Comparison of ENCODE assay signal across 12 mouse cellular contexts in genomic region chr13:51778351-51778982, GRCm38 (mm10). TPM values are rescaled to one million over a fixed set of nuclear protein-coding genes. Genes with fewer than 3 reads are reported as not detected.
DNase-seq lines count a peak whose midpoint lies in the region; ATAC-seq and TF ChIP-seq lines count a peak whose summit lies in the region.
"Had no signal": no experiment of that assay in that cellular context is flagged by ENCODE, and none has a peak within 500 bp of the region (broad histone marks: within the 10 kb centered on the region; RNA-seq: fewer than 3 reads in every experiment).

No protein-coding gene starts in this region.

- H3K4me3 ChIP-seq in gastrocnemius, adult 2 months = no peak overlapping the region
- H3K4me3 ChIP-seq in intestine, embryonic 16.5 days (ENCODE audit: low read length) = no peak overlapping the region
- no peak overlapping the region for H3K4me3 ChIP-seq in intestine, embryonic 15.5 days (replicated peaks)
- no peak overlapping the region for H3K4me3 ChIP-seq in lung, postnatal 0 days (ENCODE audit: low read depth, low read length)

- no peak for DNase-seq in gastrocnemius, adult 2 months
- DNase-seq in gastrocnemius, postnatal 10 days = no peak
- DNase-seq in right cerebral cortex, adult 18-20 months = peak; percentile 80
- no peak for DNase-seq in right cerebral cortex, postnatal 14 days
- DNase-seq in right cerebral cortex, postnatal 25 days = peak; percentile 65
- DNase-seq in lung, postnatal 0 days (ENCODE audit: low spot score) = no peak
- DNase-seq: B cell, adult 2 months; thymus, postnatal 14 days had no signal

- H3K27ac ChIP-seq in gastrocnemius, adult 2 months = peak overlapping the region; percentile 89
- H3K27ac ChIP-seq in intestine, embryonic 16.5 days (ENCODE audit: low read length) = no peak overlapping the region
- H3K27ac ChIP-seq in intestine, embryonic 15.5 days = no peak overlapping the region
- no peak overlapping the region for H3K27ac ChIP-seq in lung, postnatal 0 days (ENCODE audit: low read length)
- H3K27ac ChIP-seq: liver, embryonic 14.5 days; macrophage had no signal

- H3K36me3 ChIP-seq in intestine, embryonic 16.5 days (ENCODE audit: control insufficient read depth, insufficient read depth, low read length) = no peaks in the 10 kb centered on the region
- H3K36me3 ChIP-seq in intestine, embryonic 15.5 days = no peaks in the 10 kb centered on the region
- H3K36me3 ChIP-seq in lung, postnatal 0 days (ENCODE audit: insufficient read depth, low read length) = no peaks in the 10 kb centered on the region

- H3K27me3 ChIP-seq in intestine, embryonic 16.5 days (replicated peaks; ENCODE audit: control insufficient read depth, insufficient read depth, low read length) = no peaks in the 10 kb centered on the region
- H3K27me3 ChIP-seq in intestine, embryonic 15.5 days (replicated peaks) = no peaks in the 10 kb centered on the region
- H3K27me3 ChIP-seq in lung, postnatal 0 days (replicated peaks; ENCODE audit: insufficient read depth, low read length) = no peaks in the 10 kb centered on the region

- 0 out of 2 replicates have a peak, but pooled peaks have one; percentile 11 for ATAC-seq in intestine, embryonic 16.5 days
- no peak for ATAC-seq in intestine, embryonic 15.5 days
- ATAC-seq in lung, postnatal 0 days = no peak

- H3K9me3 ChIP-seq in intestine, embryonic 16.5 days (ENCODE audit: control insufficient read depth, low read length) = no peaks in the 10 kb centered on the region
- H3K9me3 ChIP-seq in intestine, embryonic 15.5 days = no peaks in the 10 kb centered on the region
- no peaks in the 10 kb centered on the region for H3K9me3 ChIP-seq in lung, postnatal 0 days (ENCODE audit: low read length)

- H3K4me2 ChIP-seq in intestine, embryonic 16.5 days (ENCODE audit: low read depth, low read length) = no peak overlapping the region
- H3K4me2 ChIP-seq in intestine, embryonic 15.5 days (replicated peaks) = no peak overlapping the region
- H3K4me2 ChIP-seq in lung, postnatal 0 days (replicated peaks; ENCODE audit: low read depth, low read length) = no peak overlapping the region

- TF ChIP-seq CTCF in gastrocnemius, adult 2 months (IDR thresholded peaks at IDR 0.05) = no peak
- no peak for TF ChIP-seq CTCF in lung, postnatal 0 days (IDR thresholded peaks at IDR 0.05)

- no peak for TF ChIP-seq EP300 in lung, postnatal 0 days (IDR thresholded peaks at IDR 0.05)

- peaks cover 13% of the 10 kb centered on the region for H3K4me1 ChIP-seq in intestine, embryonic 16.5 days (ENCODE audit: control insufficient read depth, insufficient read depth, low read length)
- peaks cover 10% of the 10 kb centered on the region; the same call in 1 of the 2 replicates for H3K4me1 ChIP-seq in intestine, embryonic 15.5 days (replicated peaks)
- no peaks in the 10 kb centered on the region for H3K4me1 ChIP-seq in lung, postnatal 0 days (ENCODE audit: insufficient read depth, low read depth, low read length)

- H3K9ac ChIP-seq in intestine, embryonic 16.5 days (ENCODE audit: low read depth, low read length) = no peak overlapping the region
- no peak overlapping the region for H3K9ac ChIP-seq in intestine, embryonic 15.5 days
- H3K9ac ChIP-seq in lung, postnatal 0 days (replicated peaks; ENCODE audit: low read depth) = no peak overlapping the region
- H3K9ac ChIP-seq: liver, embryonic 14.5 days had no signal

- intact Hi-C loops in gastrocnemius, adult 2 months (cut with DNase I) = no loop called here

- WGBS in intestine, embryonic 16.5 days = 90% methylated on average over 11 of the region's 11 CpGs
- WGBS in intestine, embryonic 15.5 days = 93% methylated on average over 11 of the region's 11 CpGs
- WGBS in lung, postnatal 0 days = 92% methylated on average over 11 of the region's 11 CpGs

RNA-seq across cellular contexts. Expression of gene Sema4d, which starts 15.1 kb away (rescaled TPM):
- 100 to 1,000 TPM; 110 to 132 TPM for total RNA-seq in gastrocnemius, adult 2 months (2021)
- 100 to 1,000 TPM; 125 to 130 TPM for total RNA-seq in gastrocnemius, postnatal 10 days (2021)
- 5.7 and 5.9 TPM in 2 replicates for polyA plus RNA-seq in intestine, embryonic 16.5 days (2015; fragmentation: Nextera tagmentation; extraction: Ambion mirVana)
- 6.2 and 7.0 TPM in 2 replicates for polyA plus RNA-seq in intestine, embryonic 15.5 days (2015; fragmentation: Nextera tagmentation; extraction: Ambion mirVana)
- polyA plus RNA-seq in lung, postnatal 0 days (2015; fragmentation: Nextera tagmentation; extraction: Ambion mirVana) = 4.9 and 5.7 TPM in 2 replicates

Comparison
In these comparisons a context has a peak if more than half of its experiments do, and no peak if none do; other contexts are left out.
1. DNase-seq: peak in right cerebral cortex, adult 18-20 months (single experiment) and right cerebral cortex, postnatal 25 days (single experiment); none in gastrocnemius, adult 2 months (single experiment), gastrocnemius, postnatal 10 days (single experiment), right cerebral cortex, postnatal 14 days (single experiment) and lung, postnatal 0 days (single experiment).